Mouse (Mus musculus) cortical plate, adult 2 months (tissue): ENCODE data around the gene Srgap1.

Source experiments
- CTCF ChIP-seq: fragments of 200-500 bp; IDR thresholded peaks from 2 replicates; pipeline ENCODE4 v1.5.1; 2011; ENCODE audit warnings: mild to moderate bottlenecking, control low read depth, low read length; ENCODE audit not compliant: insufficient read depth; ENCODE audit errors: extremely low read depth
- POLR2A ChIP-seq: fragments of 200-500 bp; IDR thresholded peaks from 2 replicates; pipeline ENCODE4 v1.6.1; 2011; ENCODE audit warnings: mild to moderate bottlenecking, low read length, control low read depth; ENCODE audit not compliant: insufficient read depth; ENCODE audit errors: extremely low read depth

DNA sequence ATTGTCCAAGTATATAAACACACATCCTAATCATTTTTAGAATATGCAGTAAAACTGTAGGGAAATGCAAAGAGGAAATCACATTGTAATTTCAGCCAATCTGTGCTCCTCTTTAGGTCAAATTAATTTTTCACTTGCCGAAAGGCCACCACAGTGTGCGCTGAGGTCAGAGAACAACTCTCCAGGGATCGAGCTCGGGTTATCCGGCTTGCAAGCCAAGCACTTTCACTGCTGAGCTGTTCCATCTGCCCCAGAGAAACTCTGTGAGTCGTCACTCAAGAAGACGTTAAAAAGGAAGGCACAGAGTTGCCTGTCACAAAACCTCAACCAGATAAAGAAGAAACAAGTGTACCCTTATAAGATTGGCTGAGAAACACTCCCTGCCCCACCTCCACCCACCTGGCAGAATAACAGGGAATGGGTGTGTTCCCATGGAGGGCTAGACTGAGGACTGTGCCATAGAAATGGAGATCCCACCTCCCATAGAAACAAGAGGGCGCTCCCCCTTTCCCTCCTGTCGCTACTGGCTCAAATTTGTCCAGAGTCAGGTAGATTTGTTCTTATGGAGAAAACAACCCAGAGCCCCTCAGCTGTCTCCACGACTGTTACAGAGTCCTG lies 63.0 kb downstream of the Srgap1 start:
- TF ChIP-seq POLR2A (no peak), CTCF (no peak)
